Mouse (Mus musculus) midbrain, embryonic 13.5 days (tissue): Measurements from ENCODE around the gene Olfr822. TPM values are rescaled to one million over a fixed set of nuclear protein-coding genes. Genes with fewer than 3 reads are reported as not detected.
"Not testable (repeated sequence)": the region's sequence is repeated elsewhere in the genome, so short reads cannot be mapped to it uniquely, and the experiment has no call there.

Experiments
- ATAC-seq: fragments of 200-750 bp; cut with Nextera tagmentation; 2 replicates; pipeline ENCODE4 v1.8.0; 2017; ENCODE audit warnings: mild to moderate bottlenecking, moderate TSS enrichment, moderate library complexity
- H3K27ac ChIP-seq: fragments of 300-500 bp; sonication (generic); 2 replicates; pipeline ENCODE4 v1.5.1; 2015; ENCODE audit warnings: inconsistent platforms, mild to moderate bottlenecking, moderate library complexity
- H3K27me3 ChIP-seq: fragments of 300-500 bp; sonication (generic); 2 replicates; pipeline ENCODE4 v1.6.1; 2015; ENCODE audit warnings: mild to moderate bottlenecking, inconsistent platforms
- H3K36me3 ChIP-seq: fragments of 300-500 bp; sonication (generic); 2 replicates; pipeline ENCODE4 v1.6.1; 2015; ENCODE audit warnings: mild to moderate bottlenecking, inconsistent platforms
- H3K4me1 ChIP-seq: fragments of 300-500 bp; sonication (generic); replicated peaks from 2 replicates; pipeline ENCODE4 v1.6.1; 2015; ENCODE audit warnings: inconsistent platforms
- H3K4me2 ChIP-seq: fragments of 300-500 bp; sonication (generic); replicated peaks from 2 replicates; pipeline ENCODE4 v1.6.1; 2015; ENCODE audit warnings: moderate library complexity, mild to moderate bottlenecking, inconsistent platforms
- H3K4me3 ChIP-seq: fragments of 300-500 bp; sonication (generic); replicated peaks from 2 replicates; pipeline ENCODE4 v1.5.1; 2015; ENCODE audit warnings: mild to moderate bottlenecking, inconsistent platforms
- H3K9ac ChIP-seq: fragments of 300-500 bp; sonication (generic); replicated peaks from 2 replicates; pipeline ENCODE4 v1.6.1; 2015; ENCODE audit warnings: mild to moderate bottlenecking, inconsistent platforms
- H3K9me3 ChIP-seq: fragments of 300-500 bp; sonication (generic); 2 replicates; pipeline ENCODE4 v1.6.1; 2016; ENCODE audit warnings: mild to moderate bottlenecking, inconsistent platforms
- WGBS: fragments of 180-500 bp; shearing (Covaris S2); methylation state at CpG from one replicate; pipeline ENCODE4 v1.1.7; 2015; 5-methylcytosine and 5-hydroxymethylcytosine counted together
- polyA plus RNA-seq: library from polyadenylated mRNA; unstranded; fragments of >200 nt; fragmentation: Nextera tagmentation; extraction: Ambion mirVana; gene quantifications from 2 replicates; pipeline ENCODE4 v1.2.1, GENCODE M21; 2015

The Olfr822 gene
- not detected in 2 replicates for polyA plus RNA-seq

- no peaks in the 10 kb centered on the region for H3K9me3 ChIP-seq
- no peak for ATAC-seq
Measured at GRCm38 (mm10) chr10:130070910-130071309, at the start of gene Olfr822. TSS of gene Olfr822 (plus strand) at chr10:130071210.

GRCm38 (mm10) chr10:130030048-130030447 lies 41.0 kb upstream of the Olfr822 start, which contains the start of gene Olfr821:
TSS of gene Olfr821 (plus strand) at chr10:130030348.
- Histone ChIP-seq H3K36me3 (no peaks in the 10 kb centered on the region), H3K27me3 (no peaks in the 10 kb centered on the region), H3K4me3 (no peak within 1 kb of the TSS), H3K4me1 (no peaks in the 10 kb centered on the region), H3K4me2 (no peak within 1 kb of the TSS), H3K9ac (no peak within 1 kb of the TSS), H3K9me3 (no peaks in the 10 kb centered on the region), H3K27ac (no peak within 1 kb of the TSS)
- no peak for ATAC-seq

More at GRCm38 (mm10) chr10:130070910-130071309, at the start of gene Olfr822:
- no peaks in the 10 kb centered on the region for H3K36me3 ChIP-seq
- no peak within 1 kb of the TSS for H3K27ac ChIP-seq
- no peaks in the 10 kb centered on the region for H3K27me3 ChIP-seq
- no peaks in the 10 kb centered on the region for H3K4me1 ChIP-seq
- H3K9ac ChIP-seq, result no peak within 1 kb of the TSS
- H3K4me2 ChIP-seq, result no peak within 1 kb of the TSS
- H3K4me3 ChIP-seq, result no peak within 1 kb of the TSS

GRCm38 (mm10) chr10:130037096-130037495 lies 33.9 kb upstream of the Olfr822 start:
- no peaks in the 10 kb centered on the region for H3K9me3 ChIP-seq
- WGBS, result 65% methylated on average over 6 of the region's 6 CpGs
- H3K36me3 ChIP-seq, result no peaks in the 10 kb centered on the region
- no peak overlapping the region for H3K27ac ChIP-seq
- no peak overlapping the region for H3K4me3 ChIP-seq
- H3K4me1 ChIP-seq, result no peaks in the 10 kb centered on the region
- no peaks in the 10 kb centered on the region for H3K27me3 ChIP-seq
- no peak overlapping the region for H3K4me2 ChIP-seq
- ATAC-seq, result no peak
- no peak overlapping the region for H3K9ac ChIP-seq

- peak; percentile 80 for ATAC-seq
- Histone ChIP-seq H3K9ac (no peak overlapping the region), H3K4me3 (no peak overlapping the region), H3K4me1 (no peaks in the 10 kb centered on the region), H3K4me2 (no peak overlapping the region), H3K9me3 (no peaks in the 10 kb centered on the region), H3K27me3 (no peaks in the 10 kb centered on the region), H3K36me3 (no peaks in the 10 kb centered on the region), H3K27ac (no peak overlapping the region)
- WGBS, result 25% methylated on average over 5 of the region's 5 CpGs
Measured at GRCm38 (mm10) chr10:130092838-130093440, 21.9 kb downstream of the Olfr822 start.

GRCm38 (mm10) chr10:130096104-130096503 lies 25.1 kb downstream of the Olfr822 start:
- Histone ChIP-seq H3K4me2 (no peak overlapping the region), H3K4me1 (no peaks in the 10 kb centered on the region), H3K27ac (no peak overlapping the region), H3K27me3 (no peaks in the 10 kb centered on the region), H3K36me3 (no peaks in the 10 kb centered on the region), H3K9ac (no peak overlapping the region), H3K4me3 (no peak overlapping the region), H3K9me3 (no peaks in the 10 kb centered on the region)
- ATAC-seq, result no peak

- WGBS, result 79% methylated on average over 1 of the region's 1 CpGs
Measured at GRCm38 (mm10) chr10:130115283-130115682, 44.3 kb downstream of the Olfr822 start, which contains the start of gene Olfr823. TSS of gene Olfr823 (minus strand) at chr10:130115383.

GRCm38 (mm10) chr10:130116045-130116444 lies 45.0 kb downstream of the Olfr822 start:
- H3K36me3 ChIP-seq, H3K9ac ChIP-seq, H3K4me3 ChIP-seq, H3K4me2 ChIP-seq, ATAC-seq, H3K9me3 ChIP-seq, H3K27ac ChIP-seq, H3K4me1 ChIP-seq, H3K27me3 ChIP-seq: not testable (repeated sequence)
- WGBS, result 55% methylated on average over 3 of the region's 3 CpGs

More at GRCm38 (mm10) chr10:130115283-130115682, 44.3 kb downstream of the Olfr822 start, which contains the start of gene Olfr823:
- H3K9me3 ChIP-seq, H3K4me1 ChIP-seq, H3K4me2 ChIP-seq, H3K36me3 ChIP-seq, ATAC-seq, H3K27ac ChIP-seq, H3K9ac ChIP-seq, H3K4me3 ChIP-seq, H3K27me3 ChIP-seq: not testable (repeated sequence)

Other genes with a start within 250 kb of the Olfr822 start
- not detected in 2 replicates for gene Olfr812, start 225.1 kb upstream of the Olfr822 start, polyA plus RNA-seq
- not detected in 2 replicates for gene Olfr813, start 215.8 kb upstream of the Olfr822 start, polyA plus RNA-seq
- not detected in 2 replicates for gene Olfr814, start 191.4 kb upstream of the Olfr822 start, polyA plus RNA-seq
- not detected in 2 replicates for gene Olfr815, start 165.3 kb upstream of the Olfr822 start, polyA plus RNA-seq
- not detected in 2 replicates for gene Olfr816, start 155.6 kb upstream of the Olfr822 start, polyA plus RNA-seq
- gene Olfr818, start 122.1 kb upstream of the Olfr822 start, polyA plus RNA-seq, result not detected in 2 replicates
- gene Olfr819, start 103.9 kb upstream of the Olfr822 start, polyA plus RNA-seq, result not detected in 2 replicates
- gene Olfr247, start 95.1 kb upstream of the Olfr822 start, polyA plus RNA-seq, result not detected in 2 replicates
- not detected in 2 replicates for gene Gm10310, start 86.1 kb upstream of the Olfr822 start, polyA plus RNA-seq
- not detected in 2 replicates for gene Olfr820, start 58.6 kb upstream of the Olfr822 start, polyA plus RNA-seq
- gene Olfr821, start 40.9 kb upstream of the Olfr822 start, polyA plus RNA-seq, result not detected in 2 replicates
- gene Olfr823, start 44.2 kb downstream of the Olfr822 start, polyA plus RNA-seq, result not detected in 2 replicates
- gene Olfr824, start 58.8 kb downstream of the Olfr822 start, polyA plus RNA-seq, result not detected in 2 replicates
- gene Olfr825, start 95.6 kb downstream of the Olfr822 start, polyA plus RNA-seq, result not detected in 2 replicates
- gene Olfr826, start 113.0 kb downstream of the Olfr822 start, polyA plus RNA-seq, result not detected in 2 replicates
- not detected in 2 replicates for gene Olfr827, start 143.2 kb downstream of the Olfr822 start, polyA plus RNA-seq
- gene Neurod4, start 209.0 kb downstream of the Olfr822 start, polyA plus RNA-seq, result 5.9 and 7.9 TPM in 2 replicates